Mouse (Mus musculus) heart, adult 2 months (tissue): Measurements from ENCODE around the gene Zdhhc3. TPM values are rescaled to one million over a fixed set of nuclear protein-coding genes. Genes with fewer than 3 reads are reported as not detected.

Experiments used
- DNase-seq, 2 experiments: peaks; one replicate each; pipeline ENCODE4 v3.0.0; 2021
- H3K27ac ChIP-seq: fragments of 200-600 bp; 2 replicates; pipeline ENCODE4 v1.8.1; 2022
- H3K27me3 ChIP-seq: fragments of 200-500 bp; 2 replicates; pipeline ENCODE4 v1.6.1; 2012; ENCODE audit warnings: mild to moderate bottlenecking, low read length, inconsistent platforms, mixed read lengths; ENCODE audit not compliant: control insufficient read depth, insufficient read depth
- H3K36me3 ChIP-seq: fragments of 200-500 bp; 2 replicates; pipeline ENCODE4 v1.6.1; 2012; ENCODE audit warnings: low read length, inconsistent platforms; ENCODE audit not compliant: control insufficient read depth, insufficient read depth
- H3K4me1 ChIP-seq: fragments of 200-500 bp; 2 replicates; pipeline ENCODE4 v1.6.1; 2011; ENCODE audit warnings: low read length; ENCODE audit not compliant: control insufficient read depth, insufficient read depth
- H3K4me3 ChIP-seq: fragments of 200-600 bp; 2 replicates; pipeline ENCODE4 v1.8.1; 2022
- H3K79me2 ChIP-seq: fragments of 200-500 bp; replicated peaks from 2 replicates; pipeline ENCODE4 v1.6.1; 2012; ENCODE audit warnings: mild to moderate bottlenecking, inconsistent platforms, low read length, moderate library complexity, mixed read lengths; ENCODE audit not compliant: control insufficient read depth, insufficient read depth
- H3K9ac ChIP-seq: fragments of 200-500 bp; 2 replicates; pipeline ENCODE4 v1.6.1; 2012; ENCODE audit warnings: low read depth, mild to moderate bottlenecking, control low read depth, inconsistent platforms, low read length, mixed read lengths
- CTCF ChIP-seq: fragments of 200-600 bp; IDR thresholded peaks from 2 replicates; pipeline ENCODE4 v1.8.1; 2022; ENCODE audit warnings: antibody characterized with exemption, mild to moderate bottlenecking, moderate library complexity
- EP300 ChIP-seq: fragments of 200-500 bp; IDR thresholded peaks from 2 replicates; pipeline ENCODE4 v1.6.1; 2011; ENCODE audit warnings: low read depth, low read length, control low read depth; ENCODE audit not compliant: insufficient read depth
- POLR2A ChIP-seq: fragments of 200-500 bp; IDR thresholded peaks from 2 replicates; pipeline ENCODE4 v1.6.1; 2011; ENCODE audit warnings: mild to moderate bottlenecking, low read depth, low read length, control low read depth; ENCODE audit not compliant: insufficient read depth
- WGBS: fragments of 180-500 bp; shearing (Covaris S2); methylation state at CpG from one replicate; pipeline ENCODE4 v1.1.7; 2018; 5-methylcytosine and 5-hydroxymethylcytosine counted together
- intact Hi-C: fragments of 180-260 bp; cut with DNase I; formaldehyde crosslinking; loops from one replicate; pipeline ENCODE4 v1.15.1; 2025
- polyA plus RNA-seq: library from polyadenylated mRNA; depleted of rRNA; stranded (reverse); fragments of >200 nt; gene quantifications from 2 replicates; pipeline ENCODE4 v1.2.3, GENCODE M21; 2012
- total RNA-seq, 2 experiments: library from RNA; stranded (reverse); gene quantifications; 2 replicates each; pipeline ENCODE4 v1.2.3; 2021

The Zdhhc3 gene
- total and polyA plus RNA-seq, 3 experiments, result 36.7 to 57.8 (median 42.8) TPM

DNA sequence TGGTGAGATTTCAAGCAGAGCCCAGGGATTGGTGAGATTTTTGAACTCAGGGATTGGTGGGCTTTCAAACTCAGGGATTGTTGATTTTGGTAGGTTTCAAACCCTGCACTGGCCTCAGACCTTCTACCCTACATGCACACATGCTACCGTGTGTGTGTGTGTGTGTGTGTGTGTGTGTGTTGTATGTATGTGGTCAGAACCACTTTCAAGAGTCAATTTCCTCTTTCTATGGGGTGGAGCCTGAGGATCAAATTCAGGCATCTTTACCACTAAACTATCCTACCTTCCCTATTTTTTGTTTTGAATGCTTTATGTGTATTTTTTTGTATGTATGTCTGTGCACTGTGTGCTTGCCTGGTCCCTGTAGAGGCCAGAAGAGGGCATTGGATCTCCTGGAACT lies 65.3 kb downstream of the Zdhhc3 start:
- 83% methylated on average over 1 of the region's 1 CpGs for WGBS
- Histone ChIP-seq H3K4me1 (no peaks in the 10 kb centered on the region), H3K27me3 (no peaks in the 10 kb centered on the region), H3K27ac (no peak overlapping the region), H3K4me3 (no peak overlapping the region), H3K79me2 (no peaks in the 10 kb centered on the region), H3K36me3 (no peaks in the 10 kb centered on the region), H3K9ac (no peak overlapping the region)
- intact Hi-C loops, result no loop called here
- no peak for DNase-seq
- TF ChIP-seq CTCF (no peak), POLR2A (no peak), EP300 (no peak)

- DNase-seq, result no peak
Observed at GRCm38 (mm10) chr9:123034426-123034825, 78.6 kb downstream of the Zdhhc3 start, which contains the start of gene Tgm4. Gene Tgm4, plus strand, starts transcription at chr9:123034726.

DNA sequence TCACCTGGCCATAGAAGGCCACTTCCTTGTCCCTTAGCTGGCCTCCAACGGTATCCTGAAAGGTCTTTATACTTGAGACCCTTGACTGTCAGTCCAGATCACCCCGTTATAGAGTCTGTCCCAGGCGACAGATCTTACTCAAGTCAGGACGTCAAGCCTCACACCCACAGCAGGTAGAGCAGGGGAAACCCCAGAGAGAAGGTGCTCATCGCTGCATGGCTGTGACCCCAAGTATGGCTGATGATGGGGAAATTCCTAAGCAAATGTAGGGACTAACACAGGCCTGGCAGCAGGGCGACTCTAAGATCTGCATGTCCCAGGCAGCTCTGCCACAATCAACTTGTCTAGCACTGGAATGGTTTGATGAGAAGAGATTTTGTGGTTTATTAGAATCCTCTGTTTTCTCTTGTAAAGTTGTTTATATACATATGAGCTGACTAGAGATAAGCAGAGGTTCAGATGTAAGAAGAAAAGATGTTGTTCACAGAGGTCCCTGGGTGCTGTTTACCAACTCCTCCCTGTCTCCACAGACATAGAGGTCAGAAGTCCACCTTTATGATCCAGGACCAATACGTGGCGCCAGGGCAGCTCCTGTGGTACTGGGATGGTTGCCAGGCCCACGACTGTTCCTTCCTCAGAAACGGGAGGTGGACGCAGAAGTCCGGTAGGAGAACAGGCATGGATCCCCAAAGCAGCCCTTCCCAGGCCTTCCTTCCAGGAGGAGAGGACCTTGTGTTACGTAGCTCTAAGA lies 81.3 kb downstream of the Zdhhc3 start:
- DNase-seq, result no peak
- no peaks in the 10 kb centered on the region for H3K27me3 ChIP-seq
- TF ChIP-seq POLR2A, result no peak
- TF ChIP-seq EP300, result no peak
- TF ChIP-seq CTCF, result no peak
- no peaks in the 10 kb centered on the region for H3K36me3 ChIP-seq
- no peak overlapping the region for H3K27ac ChIP-seq
- WGBS, result 67% methylated on average over 13 of the region's 13 CpGs
- no peak overlapping the region for H3K4me3 ChIP-seq
- H3K4me1 ChIP-seq, result no peaks in the 10 kb centered on the region
- H3K79me2 ChIP-seq, result no peaks in the 10 kb centered on the region
- H3K9ac ChIP-seq, result no peak overlapping the region
- intact Hi-C loops, result no loop called here

More at GRCm38 (mm10) chr9:123034426-123034825, 78.6 kb downstream of the Zdhhc3 start, which contains the start of gene Tgm4:
- Histone ChIP-seq H3K27me3 (peaks cover under 1% of the 10 kb centered on the region; the same call in 1 of the 2 replicates), H3K79me2 (no peaks in the 10 kb centered on the region), H3K4me3 (no peak within 1 kb of the TSS), H3K27ac (no peak within 1 kb of the TSS), H3K36me3 (no peaks in the 10 kb centered on the region), H3K9ac (no peak within 1 kb of the TSS), H3K4me1 (no peaks in the 10 kb centered on the region)
- WGBS, result 66% methylated on average over 4 of the region's 4 CpGs
- no peak for TF ChIP-seq EP300
- no peak for TF ChIP-seq CTCF
- TF ChIP-seq POLR2A, result no peak
- intact Hi-C loops, result no loop called here

GRCm38 (mm10) chr9:123024201-123024600 lies 88.8 kb downstream of the Zdhhc3 start:
- no peaks in the 10 kb centered on the region for H3K36me3 ChIP-seq
- no peaks in the 10 kb centered on the region for H3K27me3 ChIP-seq
- no peak for DNase-seq
- intact Hi-C loops, result loop anchor here (5.0 kb wide), 2 partner anchors 72 to 88 kb away; partner anchors contain the start of genes 1110059G10Rik, Exosc7, Kif15 and Zdhhc3
- H3K9ac ChIP-seq, result no peak overlapping the region
- H3K4me1 ChIP-seq, result peaks cover 4% of the 10 kb centered on the region
- WGBS, result 94% methylated on average over 2 of the region's 2 CpGs
- no peak overlapping the region for H3K4me3 ChIP-seq
- TF ChIP-seq EP300, result no peak
- no peak for TF ChIP-seq CTCF
- no peak for TF ChIP-seq POLR2A
- no peak overlapping the region for H3K27ac ChIP-seq
- H3K79me2 ChIP-seq, result no peaks in the 10 kb centered on the region

DNA sequence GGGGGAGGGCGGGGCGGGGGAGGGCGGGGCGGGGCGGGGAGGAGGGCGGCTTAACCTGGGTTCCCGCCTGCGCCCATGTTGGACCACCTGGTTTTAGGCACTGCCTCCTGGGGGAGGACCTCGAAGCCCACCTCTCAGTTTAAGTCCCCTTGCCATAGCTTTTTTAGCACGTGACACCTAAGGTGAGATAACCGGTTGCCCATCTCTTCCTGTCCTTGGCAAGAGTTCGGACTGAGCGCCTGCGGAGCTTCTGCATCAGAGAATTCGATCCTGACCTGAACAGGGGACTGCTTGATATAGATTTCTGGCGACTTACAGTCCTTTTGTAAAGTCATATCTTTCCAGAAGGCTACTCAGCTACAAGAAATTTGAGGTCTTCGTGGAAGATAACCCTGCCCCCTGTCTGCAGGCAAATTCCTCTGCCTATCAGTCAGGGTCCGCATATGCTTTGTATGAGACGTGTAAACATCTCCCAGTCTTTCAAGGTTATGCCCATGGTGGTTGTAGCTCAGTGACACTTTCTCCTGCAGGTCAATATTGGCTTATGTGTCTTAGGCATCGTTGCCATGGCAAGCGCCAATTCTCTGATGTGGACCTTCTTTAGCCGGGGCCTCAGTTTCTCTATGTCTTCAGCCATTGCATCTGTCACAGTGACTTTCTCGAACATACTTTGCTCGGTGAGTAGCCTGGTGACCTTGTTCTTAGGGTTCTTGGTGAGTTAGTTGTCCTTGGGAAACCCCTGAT lies 91.2 kb downstream of the Zdhhc3 start:
- H3K27ac ChIP-seq, result no peak overlapping the region
- peaks cover 4% of the 10 kb centered on the region for H3K4me1 ChIP-seq
- H3K36me3 ChIP-seq, result no peaks in the 10 kb centered on the region
- H3K79me2 ChIP-seq, result no peaks in the 10 kb centered on the region
- H3K27me3 ChIP-seq, result no peaks in the 10 kb centered on the region
- TF ChIP-seq EP300 (no peak), CTCF (no peak), POLR2A (no peak)
- intact Hi-C loops, result loop anchor here (1.0 to 5.0 kb wide), 3 partner anchors 70 to 217 kb away; partner anchors contain the start of genes 1110059G10Rik, Exosc7, Kif15 and Tcaim
- H3K4me3 ChIP-seq, result peak overlapping the region; percentile 60
- peak overlapping the region; percentile 29; the same call in 1 of the 2 replicates for H3K9ac ChIP-seq
- no peak for DNase-seq
- WGBS, result 32% methylated on average over 20 of the region's 24 CpGs
